Mouse (Mus musculus): ENCODE results near the gene B230219D22Rik.
A peak's percentile ranks its signal among the peaks of the same experiment; 100 is the strongest.

B230219D22Rik gene

DNA sequence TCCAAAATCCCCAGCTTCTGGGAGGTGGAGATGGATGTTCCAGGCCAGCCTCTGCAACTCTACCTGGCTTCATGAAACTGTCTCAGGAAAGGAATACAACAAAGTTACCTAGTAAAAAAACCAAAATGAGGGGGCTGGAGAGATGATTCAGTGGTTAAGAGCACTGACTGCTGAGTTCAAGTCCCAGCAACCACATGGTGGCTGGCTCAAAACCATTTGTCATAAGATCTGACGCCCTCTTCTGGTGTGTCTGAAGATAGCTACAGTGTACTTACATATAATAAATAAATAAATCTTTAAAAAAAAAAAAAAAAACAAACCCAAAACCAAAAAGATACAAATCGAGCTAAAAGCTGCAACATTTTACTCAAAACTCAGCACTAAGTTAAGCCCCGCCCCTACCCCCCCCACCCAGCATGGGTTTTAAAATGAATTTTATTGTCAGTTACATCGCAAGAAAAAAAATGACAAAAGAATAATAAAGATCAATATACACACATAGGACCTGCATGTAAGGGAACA is 33.7 kb downstream of the B230219D22Rik start:
- DNase-seq (ENCODE audit: low spot score in 2 of 2), result no peak

DNA sequence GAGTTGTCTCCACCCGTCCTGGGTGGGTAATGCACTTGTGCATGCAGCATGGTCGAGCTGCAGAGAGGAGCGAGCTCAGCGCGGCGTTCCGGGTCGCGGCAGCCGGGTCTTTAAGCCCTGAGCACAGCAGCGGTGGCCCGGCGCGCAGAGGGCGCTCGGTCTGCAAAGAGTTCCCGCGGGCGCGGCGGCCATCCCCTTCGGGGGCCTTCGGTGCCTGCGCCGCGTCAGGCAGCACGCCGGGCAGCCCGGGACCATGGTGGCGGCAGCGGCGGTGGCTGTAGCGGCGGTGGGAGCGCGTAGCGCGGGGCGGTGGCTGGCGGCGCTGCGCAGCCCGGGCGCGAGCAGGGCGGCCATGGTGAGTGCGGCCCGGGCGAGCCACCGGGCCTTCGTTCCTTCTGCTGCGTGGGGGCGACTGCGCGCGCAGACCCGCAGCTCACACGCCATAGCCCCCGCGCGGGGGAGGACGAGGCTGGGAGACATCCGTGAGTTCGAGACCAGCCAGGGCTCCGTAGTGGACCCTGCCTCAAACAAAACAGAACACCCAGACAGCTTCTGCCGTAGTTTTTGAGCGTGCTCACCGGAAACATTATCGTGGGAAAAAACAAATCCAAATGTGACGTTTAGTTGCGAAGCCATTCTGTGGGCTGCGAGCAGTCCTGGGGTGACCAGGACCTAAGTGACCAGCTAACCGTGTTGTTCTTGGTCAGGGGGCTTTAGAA is 34.4 kb downstream of the B230219D22Rik start, which contains the start of gene Pcbd2:
TSS of gene Pcbd2 (plus strand) at position 249 of the 719 bp plus-strand sequence.
- DNase-seq (ENCODE audit: low spot score in 2 of 2), result peak; percentile 62 to 71

DNA sequence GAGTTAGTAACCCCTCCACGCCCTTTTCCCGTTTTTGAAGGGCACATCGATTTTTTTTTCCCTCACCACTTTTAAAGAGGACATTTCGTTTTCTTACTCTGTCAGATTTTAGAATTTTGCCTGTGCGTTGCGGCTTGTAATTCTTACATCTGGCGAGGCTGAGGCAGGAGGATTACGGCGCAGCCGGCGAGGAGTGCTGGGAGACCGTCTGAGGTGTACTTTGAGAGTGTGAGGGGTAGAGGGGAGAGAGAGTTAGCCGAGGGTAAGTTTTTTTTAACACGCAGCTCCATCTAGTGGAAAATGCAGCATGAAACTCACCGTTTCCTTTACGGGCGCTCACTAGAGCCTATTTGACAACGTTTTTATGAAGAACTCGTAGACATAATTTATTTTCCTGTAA is 34.9 kb downstream of the B230219D22Rik start:
- DNase-seq (ENCODE audit: low spot score in 2 of 2), result peak; percentile 26 to 32

DNA sequence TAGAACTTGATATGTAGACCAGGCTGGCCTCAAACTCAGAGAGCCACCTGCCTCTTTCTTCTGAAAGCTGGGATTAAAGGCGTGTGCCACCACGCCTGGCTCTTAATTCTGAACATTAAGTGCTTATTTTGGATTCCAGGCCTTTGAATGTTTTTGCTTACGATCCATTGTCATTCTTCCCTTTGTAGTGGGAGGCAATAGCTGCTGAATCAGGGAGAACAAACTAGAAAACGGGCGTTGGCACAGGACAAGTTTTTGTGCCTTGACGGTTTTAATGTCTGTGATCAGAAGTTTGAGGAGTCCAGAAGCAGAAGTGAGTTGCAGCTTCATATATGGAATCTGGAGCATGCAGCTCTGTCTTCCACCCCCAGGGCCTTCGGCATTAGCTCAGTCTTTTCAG is 37.8 kb downstream of the B230219D22Rik start:
- no peak for DNase-seq (ENCODE audit: low spot score in 2 of 2)

DNA sequence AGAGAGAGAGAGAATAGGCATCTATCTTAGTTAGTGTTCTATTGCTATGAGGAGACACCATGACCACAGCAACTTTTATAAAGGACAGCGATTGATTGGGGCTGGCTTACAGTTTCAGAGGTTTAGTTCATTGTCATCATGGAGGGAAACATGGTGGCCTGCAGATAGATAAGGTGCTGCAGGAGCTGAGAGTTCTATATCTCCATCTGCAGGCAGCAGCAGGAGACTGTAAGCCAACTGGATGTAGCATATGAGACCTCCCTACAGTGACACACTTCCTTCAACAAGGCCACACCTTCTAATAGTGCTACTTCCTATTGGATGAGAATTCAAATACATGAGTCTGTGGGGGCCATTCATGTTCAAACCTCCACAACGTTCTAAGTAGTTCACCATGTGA is 39.2 kb downstream of the B230219D22Rik start:
- DNase-seq (ENCODE audit: low spot score in 2 of 2), result no peak

DNA sequence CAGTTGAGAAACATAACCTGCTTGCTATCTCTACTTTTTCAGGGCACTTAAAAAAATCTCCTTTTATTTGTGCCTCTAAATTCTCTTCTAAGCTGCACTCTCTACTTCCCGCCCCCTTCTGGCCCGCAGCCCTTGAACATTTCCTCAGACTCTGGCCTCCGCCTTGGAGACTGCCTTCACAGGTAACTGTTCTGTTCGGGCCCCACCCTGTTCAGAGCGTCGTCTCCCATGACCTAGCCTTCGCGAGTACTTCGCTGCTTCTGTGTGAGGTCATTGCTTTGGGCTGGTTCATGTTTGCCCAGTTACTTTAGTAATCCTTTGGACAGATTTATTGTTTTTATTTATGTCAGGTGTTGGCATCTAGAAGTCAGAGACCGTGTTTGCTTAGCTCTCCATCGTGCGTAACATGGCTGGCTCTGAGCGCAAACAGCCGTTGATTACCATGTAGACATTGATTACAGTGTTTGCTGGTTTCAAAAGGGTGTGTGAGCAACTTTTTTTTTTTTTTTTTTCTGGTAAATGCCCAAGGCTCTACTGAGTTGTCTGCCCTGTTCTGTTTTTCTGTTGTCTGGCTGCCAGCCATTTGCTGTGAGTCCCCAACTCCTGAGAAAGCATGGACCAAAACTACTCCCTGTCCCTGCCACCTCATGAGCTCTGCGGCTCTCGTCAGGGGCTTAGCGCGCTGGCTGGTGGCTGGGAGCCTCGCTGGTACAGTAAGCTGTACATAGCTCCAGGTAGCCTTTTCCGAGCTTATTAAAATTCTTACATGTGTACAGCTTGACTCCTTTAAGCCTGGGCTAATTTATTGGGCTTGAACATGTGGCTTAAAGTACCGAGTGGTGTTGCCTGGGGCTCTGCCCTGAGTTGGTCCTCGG is 40.9 kb downstream of the B230219D22Rik start:
- no peak for DNase-seq (ENCODE audit: low spot score in 2 of 2)

DNA sequence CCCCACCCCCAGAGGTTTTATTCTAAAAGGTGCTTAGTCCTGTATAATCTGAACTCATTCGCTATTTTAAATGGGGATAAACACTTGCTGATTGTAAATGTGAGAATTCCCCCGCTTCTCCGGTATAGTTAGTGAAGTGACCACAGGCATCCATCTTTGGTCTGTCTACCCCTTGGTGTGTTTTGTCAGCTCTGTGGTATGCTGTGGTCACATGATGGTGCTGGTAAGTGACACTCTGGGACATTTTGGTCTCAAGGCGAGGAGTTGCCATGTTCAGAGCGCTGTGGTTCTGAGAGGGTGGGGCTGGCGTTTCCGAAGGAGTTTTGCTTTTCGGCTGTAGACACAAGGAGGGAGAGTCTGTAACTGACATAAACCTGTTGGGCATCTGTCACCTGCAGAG is 45.0 kb downstream of the B230219D22Rik start:
- DNase-seq (ENCODE audit: low spot score in 2 of 2), result no peak

DNA sequence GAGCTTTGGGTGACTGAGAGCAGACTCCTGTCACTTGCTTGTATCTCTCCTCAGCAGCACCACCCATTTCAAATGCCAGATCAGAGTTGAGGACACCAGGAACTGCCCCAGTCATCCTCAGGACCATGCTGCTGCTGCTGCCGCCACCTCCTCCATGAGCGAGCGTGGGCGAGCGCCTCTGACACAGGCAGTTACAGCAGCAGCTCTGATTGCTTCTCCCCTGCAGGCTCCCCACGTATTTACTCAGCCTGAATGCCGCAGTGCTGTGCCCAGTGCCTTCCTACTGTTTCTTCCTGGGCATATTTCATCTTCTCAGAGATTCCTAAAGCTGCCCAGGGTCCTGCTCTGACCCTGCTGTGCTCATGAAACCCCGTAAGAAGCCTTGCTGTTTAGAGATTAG is 49.4 kb downstream of the B230219D22Rik start:
- DNase-seq (ENCODE audit: low spot score in 2 of 2), result no peak

All from right cerebral cortex, postnatal 36 days (tissue).